29 mouse cellular contexts compared by ENCODE assay signal in the genomic region with DNA sequence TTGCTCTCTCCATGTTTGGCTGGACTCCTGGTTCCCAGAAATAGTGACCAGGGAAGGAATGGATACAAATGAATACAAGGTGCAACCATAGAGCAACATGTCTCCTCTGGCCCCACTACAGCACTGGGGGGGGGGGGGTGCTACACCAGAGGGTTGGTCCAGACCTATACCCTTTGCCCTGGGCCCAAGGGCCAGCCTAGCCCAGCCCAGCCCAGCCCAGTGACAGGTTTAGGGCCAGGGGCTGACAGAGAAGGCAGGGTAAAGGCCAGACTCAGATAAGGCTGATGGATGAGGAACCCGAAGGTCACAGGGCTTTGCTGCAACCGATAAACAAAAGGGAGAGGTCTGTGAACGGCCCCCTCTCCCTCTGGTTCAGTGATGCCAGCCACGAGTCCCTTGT. TPM values are rescaled to one million over a fixed set of nuclear protein-coding genes. Genes with fewer than 3 reads are reported as not detected.
"Had no signal": no experiment of that assay in that cellular context is flagged by ENCODE, and none has a peak within 500 bp of the region (broad histone marks: within the 10 kb centered on the region; RNA-seq: fewer than 3 reads in every experiment).

No protein-coding gene starts in this region.

- H3K4me3 ChIP-seq: gastrocnemius, adult 2 months; heart, embryonic 10.5 days; heart, embryonic 12.5 days; hindbrain, embryonic 10.5 days; hindbrain, embryonic 12.5 days; kidney, embryonic 15.5 days; limb, embryonic 10.5 days; limb, embryonic 12.5 days; liver, embryonic 13.5 days had no signal

- ATAC-seq: hindbrain, embryonic 16.5 days; inflammation-experienced regulatory T-cells, adult 6 months had no signal

- DNase-seq: gastrocnemius, adult 2 months; gastrocnemius, postnatal 10 days; gastrocnemius, postnatal 25 days; heart, adult 18-20 months; heart, postnatal 10 days; heart, postnatal 4 days; kidney, adult 11 months; kidney, adult 2 months; kidney, adult 9 months; kidney, postnatal 14 days; kidney, postnatal 36 days; layer of hippocampus, adult 9-11 months; layer of hippocampus, postnatal 36 days; liver, embryonic 13.5 days had no signal

- H3K4me2 ChIP-seq: heart, embryonic 12.5 days; hindbrain, embryonic 12.5 days; hindbrain, embryonic 14.5 days; kidney, embryonic 15.5 days; limb, embryonic 12.5 days; liver, embryonic 13.5 days had no signal

- H3K9ac ChIP-seq: heart, embryonic 12.5 days; hindbrain, embryonic 12.5 days; hindbrain, embryonic 14.5 days; kidney, embryonic 15.5 days; limb, embryonic 12.5 days; liver, embryonic 13.5 days had no signal

- H3K9me3 ChIP-seq: heart, embryonic 10.5 days; heart, embryonic 12.5 days; hindbrain, embryonic 10.5 days; hindbrain, embryonic 12.5 days; kidney, embryonic 15.5 days; limb, embryonic 10.5 days; limb, embryonic 12.5 days; liver, embryonic 13.5 days had no signal

- H3K4me1 ChIP-seq: heart, embryonic 12.5 days had no signal

- H3K27ac ChIP-seq: gastrocnemius, adult 2 months; heart, embryonic 10.5 days; hindbrain, embryonic 10.5 days; hindbrain, embryonic 12.5 days; hindbrain, embryonic 14.5 days; kidney, embryonic 15.5 days; kidney, postnatal 0 days; limb, embryonic 12.5 days; liver, embryonic 13.5 days had no signal

- H3K36me3 ChIP-seq: heart, embryonic 10.5 days; heart, embryonic 12.5 days; kidney, embryonic 15.5 days; limb, embryonic 10.5 days; limb, embryonic 12.5 days; liver, embryonic 13.5 days had no signal

RNA-seq across cellular contexts. Expression of a gene that starts 15.4 kb away (rescaled TPM):
- polyA plus RNA-seq: heart, embryonic 12.5 days; heart, embryonic 14.5 days; heart, embryonic 16.5 days; inflammation-experienced regulatory T-cells, adult 6 months; kidney, embryonic 15.5 days; kidney, postnatal 0 days; limb, embryonic 10.5 days; limb, embryonic 12.5 days; limb, embryonic 14.5 days; liver, adult 2 months; liver, embryonic 13.5 days had no signal

RNA-seq across cellular contexts. Expression of a gene that starts 28.1 kb away (rescaled TPM):
- polyA plus RNA-seq: hindbrain, embryonic 12.5 days; inflammation-experienced regulatory T-cells, adult 6 months; kidney, embryonic 15.5 days; kidney, postnatal 0 days; limb, embryonic 10.5 days; limb, embryonic 12.5 days; limb, embryonic 14.5 days had no signal

RNA-seq across cellular contexts. Expression of a gene that starts 31.7 kb away (rescaled TPM):
- polyA plus RNA-seq: inflammation-experienced regulatory T-cells, adult 6 months had no signal

RNA-seq across cellular contexts. Expression of a gene that starts 43.0 kb away (rescaled TPM):
- polyA plus RNA-seq: heart, embryonic 10.5 days; heart, embryonic 12.5 days; heart, embryonic 14.5 days; heart, embryonic 16.5 days; hindbrain, embryonic 10.5 days; hindbrain, embryonic 12.5 days; inflammation-experienced regulatory T-cells, adult 6 months; kidney, adult 2 months; kidney, postnatal 0 days; limb, embryonic 10.5 days; limb, embryonic 12.5 days; liver, adult 2 months; liver, embryonic 13.5 days had no signal
